Mouse (Mus musculus): Measurements from ENCODE around the gene Gpr89.

Gpr89 gene

GRCm38 (mm10) chr3:96904851-96905541 is at the start of gene Gpr89:
Gene Gpr89, minus strand, starts transcription at chr3:96905346.
- DNase-seq (ENCODE audit: low spot score): peak; percentile 97

- no peak for DNase-seq (ENCODE audit: low spot score)
Measured at GRCm38 (mm10) chr3:96953489-96954233, 48.5 kb upstream of the Gpr89 start.

- no peak for DNase-seq (ENCODE audit: low spot score)
Measured at GRCm38 (mm10) chr3:96942706-96943105, 37.6 kb upstream of the Gpr89 start.

GRCm38 (mm10) chr3:96938738-96939137 is 33.6 kb upstream of the Gpr89 start:
- DNase-seq (ENCODE audit: low spot score): peak; percentile 43

- DNase-seq (ENCODE audit: low spot score): no peak
Measured at GRCm38 (mm10) chr3:96937606-96938005, 32.5 kb upstream of the Gpr89 start.

- DNase-seq (ENCODE audit: low spot score): no peak
Measured at GRCm38 (mm10) chr3:96936241-96936640, 31.1 kb upstream of the Gpr89 start.

- DNase-seq (ENCODE audit: low spot score): no peak
Measured at GRCm38 (mm10) chr3:96931261-96931681, 26.1 kb upstream of the Gpr89 start.

GRCm38 (mm10) chr3:96925920-96926319 is 20.8 kb upstream of the Gpr89 start, which contains the start of gene Gja8:
Gene Gja8, minus strand, starts transcription at chr3:96926020.
- no peak for DNase-seq (ENCODE audit: low spot score)

GRCm38 (mm10) chr3:96924631-96925030 is 19.5 kb upstream of the Gpr89 start:
- no peak for DNase-seq (ENCODE audit: low spot score)

GRCm38 (mm10) chr3:96920991-96921390 is 15.8 kb upstream of the Gpr89 start:
- DNase-seq (ENCODE audit: low spot score): no peak

- DNase-seq (ENCODE audit: low spot score): no peak
Measured at GRCm38 (mm10) chr3:96905592-96905991, 446 bp upstream of the Gpr89 start.

- DNase-seq (ENCODE audit: low spot score): no peak
Measured at GRCm38 (mm10) chr3:96904393-96904792, 753 bp downstream of the Gpr89 start, which contains the start of gene Gja5. Gene Gja5, plus strand, starts transcription at chr3:96904693.

GRCm38 (mm10) chr3:96902336-96902999 is 2.7 kb downstream of the Gpr89 start:
- DNase-seq (ENCODE audit: low spot score): no peak

- no peak for DNase-seq (ENCODE audit: low spot score)
Measured at GRCm38 (mm10) chr3:96883690-96884089, 21.5 kb downstream of the Gpr89 start.

- no peak for DNase-seq (ENCODE audit: low spot score)
Measured at GRCm38 (mm10) chr3:96882061-96882849, 22.9 kb downstream of the Gpr89 start.

- DNase-seq (ENCODE audit: low spot score): no peak
Measured at GRCm38 (mm10) chr3:96881557-96881956, 23.6 kb downstream of the Gpr89 start.

GRCm38 (mm10) chr3:96880385-96880784 is 24.8 kb downstream of the Gpr89 start:
- no peak for DNase-seq (ENCODE audit: low spot score)

GRCm38 (mm10) chr3:96879536-96879935 is 25.6 kb downstream of the Gpr89 start:
- DNase-seq (ENCODE audit: low spot score): no peak

- DNase-seq (ENCODE audit: low spot score): no peak
Measured at GRCm38 (mm10) chr3:96874808-96875571, 30.2 kb downstream of the Gpr89 start.

- DNase-seq (ENCODE audit: low spot score): no peak
Measured at GRCm38 (mm10) chr3:96872501-96872900, 32.6 kb downstream of the Gpr89 start.

GRCm38 (mm10) chr3:96871070-96871469 is 34.1 kb downstream of the Gpr89 start:
- DNase-seq (ENCODE audit: low spot score): no peak
